Mouse (Mus musculus) hindbrain, embryonic 11.5 days (tissue): ENCODE measurements around the gene Ten1. TPM values are rescaled to one million over a fixed set of nuclear protein-coding genes. Genes with fewer than 3 reads are reported as not detected.

ENCODE experiments used
- ATAC-seq: fragments of 200-750 bp; cut with Nextera tagmentation; 2 replicates; pipeline ENCODE4 v1.8.0; 2017; ENCODE audit warnings: mild to moderate bottlenecking, moderate TSS enrichment, moderate library complexity; ENCODE audit not compliant: low FRiP score
- DNase-seq: peaks from one replicate; pipeline ENCODE4 v3.0.0-alpha.2; 2015; ENCODE audit warnings: low spot score
- H3K27ac ChIP-seq: fragments of 300-500 bp; sonication (generic); 2 replicates; pipeline ENCODE4 v1.5.1; 2014; ENCODE audit warnings: mild to moderate bottlenecking, low read depth, low read length
- H3K27me3 ChIP-seq: fragments of 300-500 bp; sonication (generic); 2 replicates; pipeline ENCODE4 v1.6.1; 2014; ENCODE audit warnings: mild to moderate bottlenecking, low read length, moderate library complexity, mixed read lengths; ENCODE audit not compliant: control insufficient read depth, insufficient read depth
- H3K36me3 ChIP-seq: fragments of 300-500 bp; sonication (generic); 2 replicates; pipeline ENCODE4 v1.6.1; 2014; ENCODE audit warnings: mild to moderate bottlenecking, low read length, moderate library complexity, mixed read lengths; ENCODE audit not compliant: control insufficient read depth, insufficient read depth
- H3K4me1 ChIP-seq: fragments of 300-500 bp; sonication (generic); replicated peaks from 2 replicates; pipeline ENCODE4 v1.6.1; 2014; ENCODE audit warnings: low read length, mixed read lengths; ENCODE audit not compliant: control insufficient read depth, insufficient read depth
- H3K4me2 ChIP-seq: fragments of 300-500 bp; sonication (generic); replicated peaks from 2 replicates; pipeline ENCODE4 v1.6.1; 2014; ENCODE audit warnings: mild to moderate bottlenecking, low read depth, low read length
- H3K4me3 ChIP-seq: fragments of 300-500 bp; sonication (generic); 2 replicates; pipeline ENCODE4 v1.5.1; 2014; ENCODE audit warnings: low read depth, low read length
- H3K9ac ChIP-seq: fragments of 300-500 bp; sonication (generic); 2 replicates; pipeline ENCODE4 v1.6.1; 2014; ENCODE audit warnings: low read depth, low read length
- H3K9me3 ChIP-seq: fragments of 300-500 bp; sonication (generic); 2 replicates; pipeline ENCODE4 v1.6.1; 2016; ENCODE audit warnings: low read length; ENCODE audit not compliant: control insufficient read depth
- WGBS: fragments of 180-500 bp; shearing (Covaris S2); extraction: QIAGEN DNeasy Blood & Tissue Kit; methylation state at CpG from one replicate; pipeline ENCODE4 v1.1.7; 2014; 5-methylcytosine and 5-hydroxymethylcytosine counted together
- polyA plus RNA-seq: library from polyadenylated mRNA; unstranded; fragments of >200 nt; fragmentation: Nextera tagmentation; extraction: Ambion mirVana; gene quantifications from 2 replicates; pipeline ENCODE4 v1.2.1, GENCODE M21; 2014

Gene Ten1
- polyA plus RNA-seq, 1 experiment from 2014 or later, result 60.7 TPM

GRCm38 (mm10) chr11:116234901-116235300, 36.2 kb downstream of the Ten1 start:
- Histone ChIP-seq H3K4me2 (no peak overlapping the region), H3K27me3 (peaks cover 15% of the 10 kb centered on the region), H3K9me3 (no peaks in the 10 kb centered on the region), H3K36me3 (no peaks in the 10 kb centered on the region), H3K27ac (no peak overlapping the region), H3K4me1 (no peaks in the 10 kb centered on the region), H3K4me3 (no peak overlapping the region), H3K9ac (no peak overlapping the region)
- 81% methylated on average over 8 of the region's 8 CpGs for WGBS
- no peak for ATAC-seq
- no peak for DNase-seq

DNA sequence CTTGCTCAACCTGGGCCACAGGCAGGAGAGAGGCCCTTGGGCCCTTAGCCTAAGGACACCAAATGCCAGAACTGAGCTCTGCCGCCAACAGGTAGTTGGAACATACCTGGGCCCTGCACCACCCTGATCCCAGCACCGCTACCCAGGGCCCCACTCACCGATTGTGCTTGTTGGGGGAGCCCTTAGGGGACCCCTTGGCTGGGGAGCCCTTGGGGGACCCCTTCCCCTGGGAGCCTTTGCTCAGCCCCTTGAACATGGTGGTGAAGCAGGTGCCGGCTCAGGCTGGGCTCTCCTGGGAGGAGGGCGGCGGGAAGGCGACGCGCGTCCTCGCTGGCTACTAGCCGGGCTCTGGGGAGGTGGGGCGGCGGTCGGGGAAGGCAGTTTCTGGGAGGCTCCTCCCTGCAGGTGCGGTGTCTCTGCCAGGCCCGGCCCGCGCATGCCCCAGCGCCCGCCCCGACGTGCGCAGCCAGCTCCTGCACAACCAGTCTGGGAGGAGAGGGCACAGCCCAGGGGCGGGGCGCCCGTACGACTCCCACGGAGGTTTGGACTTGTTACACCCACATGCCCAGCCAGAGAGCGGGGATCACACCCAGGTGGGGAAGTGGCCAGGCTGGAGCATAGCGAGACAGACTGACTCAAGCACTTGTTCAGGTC, 39.2 kb downstream of the Ten1 start, which contains the start of gene Evpl:
Evpl (minus strand) TSS at position 336 of the 654 bp plus-strand sequence.
- Histone ChIP-seq H3K4me1 (no peaks in the 10 kb centered on the region), H3K9ac (no peak within 1 kb of the TSS), H3K4me2 (no peak within 1 kb of the TSS), H3K27me3 (peaks cover 15% of the 10 kb centered on the region), H3K4me3 (no peak within 1 kb of the TSS), H3K36me3 (no peaks in the 10 kb centered on the region), H3K9me3 (no peaks in the 10 kb centered on the region), H3K27ac (no peak within 1 kb of the TSS)
- WGBS, result 17% methylated on average over 29 of the region's 31 CpGs
- no peak for ATAC-seq
- DNase-seq, result no peak

GRCm38 (mm10) chr11:116239797-116240196, 41.1 kb downstream of the Ten1 start:
- Histone ChIP-seq H3K36me3 (no peaks in the 10 kb centered on the region), H3K4me3 (no peak overlapping the region), H3K27ac (no peak overlapping the region), H3K9ac (no peak overlapping the region), H3K27me3 (peaks cover 11% of the 10 kb centered on the region), H3K9me3 (no peaks in the 10 kb centered on the region), H3K4me1 (no peaks in the 10 kb centered on the region), H3K4me2 (no peak overlapping the region)
- WGBS, result 16% methylated on average over 7 of the region's 7 CpGs
- ATAC-seq, result 0 out of 2 replicates have a peak, but pooled peaks have one; percentile 27
- DNase-seq, result peak; percentile 39

GRCm38 (mm10) chr11:116241744-116242235, 43.1 kb downstream of the Ten1 start:
- peaks cover 11% of the 10 kb centered on the region for H3K27me3 ChIP-seq
- ATAC-seq (no peak), DNase-seq (peak; percentile 53)
- WGBS, result 37% methylated on average over 12 of the region's 12 CpGs
- H3K9ac ChIP-seq, result peak overlapping the region; percentile 15; the same call in 1 of the 2 replicates
- H3K4me3 ChIP-seq, result no peak overlapping the region
- no peaks in the 10 kb centered on the region for H3K9me3 ChIP-seq
- no peak overlapping the region for H3K4me2 ChIP-seq
- no peaks in the 10 kb centered on the region for H3K4me1 ChIP-seq
- peaks cover 9% of the 10 kb centered on the region; the same call in 1 of the 2 replicates for H3K36me3 ChIP-seq
- peak overlapping the region; percentile 1; the same call in 1 of the 2 replicates for H3K27ac ChIP-seq

- Histone ChIP-seq H3K9ac (no peak overlapping the region), H3K27me3 (no peaks in the 10 kb centered on the region), H3K4me1 (no peaks in the 10 kb centered on the region), H3K9me3 (no peaks in the 10 kb centered on the region), H3K36me3 (peaks cover 21% of the 10 kb centered on the region), H3K4me2 (no peak overlapping the region), H3K27ac (no peak overlapping the region), H3K4me3 (no peak overlapping the region)
- 90% methylated on average over 8 of the region's 8 CpGs for WGBS
- no peak for ATAC-seq
- DNase-seq, result no peak
Measured at GRCm38 (mm10) chr11:116244580-116244979, 45.9 kb downstream of the Ten1 start.

GRCm38 (mm10) chr11:116245616-116246015, 47.0 kb downstream of the Ten1 start:
- Histone ChIP-seq H3K4me3 (no peak overlapping the region), H3K4me1 (no peaks in the 10 kb centered on the region), H3K4me2 (no peak overlapping the region), H3K27me3 (no peaks in the 10 kb centered on the region), H3K9me3 (no peaks in the 10 kb centered on the region), H3K27ac (no peak overlapping the region), H3K9ac (no peak overlapping the region), H3K36me3 (peaks cover 22% of the 10 kb centered on the region)
- no peak for ATAC-seq
- 79% methylated on average over 6 of the region's 6 CpGs for WGBS
- DNase-seq, result no peak

DNA sequence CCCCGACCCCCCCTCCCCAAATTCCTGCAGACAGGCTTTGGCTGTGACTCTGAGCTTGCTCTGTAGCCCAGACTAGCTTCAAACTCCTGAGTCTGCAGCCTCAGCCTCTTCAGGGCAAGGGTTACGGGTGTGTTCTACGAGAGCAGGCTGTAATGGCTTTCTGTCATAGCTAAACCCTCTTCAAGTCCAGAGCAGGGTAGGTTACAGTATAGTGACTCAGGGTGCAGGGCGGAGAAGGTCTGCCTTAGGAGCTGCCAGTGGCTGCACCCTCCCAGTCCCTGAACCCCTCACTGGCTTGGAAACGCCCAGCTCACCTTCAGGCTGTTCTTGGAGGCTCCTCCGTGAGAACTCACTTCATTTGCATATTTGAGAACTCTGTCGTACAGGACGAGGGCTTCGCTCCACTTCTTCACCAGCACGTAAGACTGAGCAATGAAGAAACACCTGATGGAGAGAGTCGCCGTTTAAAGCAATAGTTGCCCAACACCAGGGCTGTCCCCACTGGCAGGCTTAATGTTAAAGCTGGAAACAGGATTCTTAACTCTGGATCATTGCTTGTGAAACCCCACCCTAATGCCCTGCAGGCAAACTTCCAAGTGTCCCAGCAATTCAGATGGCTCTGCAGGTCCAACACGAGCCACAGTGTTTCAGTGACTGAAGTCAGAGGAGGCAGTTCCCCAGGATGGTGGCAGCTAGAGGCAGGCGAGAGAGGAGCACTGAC, 49.0 kb downstream of the Ten1 start:
- no peaks in the 10 kb centered on the region for H3K9me3 ChIP-seq
- H3K9ac ChIP-seq, result no peak overlapping the region
- no peaks in the 10 kb centered on the region for H3K27me3 ChIP-seq
- H3K36me3 ChIP-seq, result peaks cover 31% of the 10 kb centered on the region
- DNase-seq, result no peak
- no peak overlapping the region for H3K4me2 ChIP-seq
- H3K4me1 ChIP-seq, result no peaks in the 10 kb centered on the region
- H3K4me3 ChIP-seq, result no peak overlapping the region
- no peak overlapping the region for H3K27ac ChIP-seq
- WGBS, result 87% methylated on average over 14 of the region's 14 CpGs
- ATAC-seq, result no peak

DNA sequence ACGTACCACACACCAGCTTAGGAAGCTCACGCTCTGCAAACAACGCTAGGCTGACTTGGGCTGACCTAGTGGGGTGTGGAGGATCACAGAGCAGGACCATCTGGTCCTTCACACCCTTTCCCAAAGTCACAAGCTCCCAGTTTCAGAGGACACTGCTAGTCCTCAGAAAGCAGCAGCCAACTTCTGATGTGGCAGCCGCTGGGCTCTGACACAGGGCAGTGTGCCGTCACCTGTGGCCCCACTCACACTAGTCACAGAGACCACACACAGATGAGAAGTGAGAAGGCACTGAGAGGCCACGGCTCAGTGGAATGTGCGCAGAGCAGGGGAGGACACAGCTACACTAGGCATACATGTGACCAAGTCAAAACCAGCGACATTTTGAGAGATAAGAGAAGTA, 52.2 kb downstream of the Ten1 start:
- no peak overlapping the region for H3K4me3 ChIP-seq
- no peaks in the 10 kb centered on the region for H3K9me3 ChIP-seq
- no peak for ATAC-seq
- WGBS, result 91% methylated on average over 8 of the region's 8 CpGs
- H3K36me3 ChIP-seq, result peaks cover 31% of the 10 kb centered on the region
- no peak overlapping the region for H3K4me2 ChIP-seq
- H3K4me1 ChIP-seq, result no peaks in the 10 kb centered on the region
- no peak for DNase-seq
- H3K27ac ChIP-seq, result no peak overlapping the region
- H3K9ac ChIP-seq, result no peak overlapping the region
- no peaks in the 10 kb centered on the region for H3K27me3 ChIP-seq
